Mouse (Mus musculus) neural tube, embryonic 13.5 days (tissue): ENCODE results near the gene Xrn2. TPM values are rescaled to one million over a fixed set of nuclear protein-coding genes. Genes with fewer than 3 reads are reported as not detected.

Experiments used
- ATAC-seq: fragments of 200-750 bp; cut with Nextera tagmentation; 2 replicates; pipeline ENCODE4 v1.8.0; 2017; ENCODE audit warnings: low read depth, mild to moderate bottlenecking, moderate TSS enrichment, moderate library complexity
- H3K27ac ChIP-seq: fragments of 300-500 bp; sonication (generic); replicated peaks from 2 replicates; pipeline ENCODE4 v1.5.1; 2015; ENCODE audit warnings: moderate library complexity, mild to moderate bottlenecking, inconsistent platforms
- H3K27me3 ChIP-seq: fragments of 300-500 bp; sonication (generic); 2 replicates; pipeline ENCODE4 v1.6.1; 2015; ENCODE audit warnings: mild to moderate bottlenecking, inconsistent platforms
- H3K36me3 ChIP-seq: fragments of 300-500 bp; sonication (generic); 2 replicates; pipeline ENCODE4 v1.6.1; 2015; ENCODE audit warnings: mild to moderate bottlenecking, inconsistent platforms
- H3K4me1 ChIP-seq: fragments of 300-500 bp; sonication (generic); replicated peaks from 2 replicates; pipeline ENCODE4 v1.6.1; 2015; ENCODE audit warnings: inconsistent platforms
- H3K4me2 ChIP-seq: fragments of 300-500 bp; sonication (generic); 2 replicates; pipeline ENCODE4 v1.6.1; 2015; ENCODE audit warnings: inconsistent platforms, mild to moderate bottlenecking, moderate library complexity
- H3K4me3 ChIP-seq: fragments of 300-500 bp; sonication (generic); 2 replicates; pipeline ENCODE4 v1.5.1; 2015; ENCODE audit warnings: mild to moderate bottlenecking, inconsistent platforms
- H3K9ac ChIP-seq: fragments of 300-500 bp; sonication (generic); 2 replicates; pipeline ENCODE4 v1.6.1; 2015; ENCODE audit warnings: moderate library complexity, mild to moderate bottlenecking, inconsistent platforms
- H3K9me3 ChIP-seq: fragments of 300-500 bp; sonication (generic); 2 replicates; pipeline ENCODE4 v1.6.1; 2016; ENCODE audit warnings: inconsistent platforms
- WGBS: fragments of 180-500 bp; shearing (Covaris S2); methylation state at CpG from one replicate; pipeline ENCODE4 v1.1.7; 2015; 5-methylcytosine and 5-hydroxymethylcytosine counted together
- polyA plus RNA-seq: library from polyadenylated mRNA; unstranded; fragments of >200 nt; fragmentation: Nextera tagmentation; extraction: Ambion mirVana; gene quantifications from 2 replicates; pipeline ENCODE4 v1.2.1, GENCODE M21; 2015

Gene Xrn2
- polyA plus RNA-seq, 1 experiment from 2014 or later: 73.1 TPM

- peak; percentile 47; the same call in 1 of the 2 replicates for ATAC-seq
These were observed 56.3 kb downstream of the Xrn2 start for GRCm38 (mm10) chr2:147069077-147069476.

GRCm38 (mm10) chr2:147070305-147070704 lies 57.5 kb downstream of the Xrn2 start:
- Histone ChIP-seq H3K4me2 (no peak overlapping the region), H3K27me3 (no peaks in the 10 kb centered on the region), H3K9ac (no peak overlapping the region), H3K9me3 (no peaks in the 10 kb centered on the region), H3K4me1 (peaks cover 8% of the 10 kb centered on the region; the same call in 1 of the 2 replicates), H3K36me3 (peaks cover 23% of the 10 kb centered on the region), H3K27ac (no peak overlapping the region), H3K4me3 (no peak overlapping the region)
- ATAC-seq: no peak
- WGBS: 91% methylated on average over 1 of the region's 1 CpGs

More at GRCm38 (mm10) chr2:147069077-147069476, 56.3 kb downstream of the Xrn2 start:
- Histone ChIP-seq H3K9ac (no peak overlapping the region), H3K4me1 (peaks cover 8% of the 10 kb centered on the region; the same call in 1 of the 2 replicates), H3K27me3 (no peaks in the 10 kb centered on the region), H3K4me3 (no peak overlapping the region), H3K36me3 (peaks cover 23% of the 10 kb centered on the region), H3K4me2 (no peak overlapping the region), H3K27ac (no peak overlapping the region), H3K9me3 (no peaks in the 10 kb centered on the region)
- WGBS: 4% methylated on average over 1 of the region's 1 CpGs

- 64% methylated on average over 2 of the region's 2 CpGs for WGBS
- H3K4me3 ChIP-seq: no peak overlapping the region
- ATAC-seq: no peak
- peaks cover 34% of the 10 kb centered on the region for H3K36me3 ChIP-seq
- H3K27ac ChIP-seq: no peak overlapping the region
- H3K4me1 ChIP-seq: peaks cover 7% of the 10 kb centered on the region; the same call in 1 of the 2 replicates
- no peaks in the 10 kb centered on the region for H3K9me3 ChIP-seq
- peaks cover 9% of the 10 kb centered on the region for H3K27me3 ChIP-seq
- H3K4me2 ChIP-seq: no peak overlapping the region
- no peak overlapping the region for H3K9ac ChIP-seq
These were observed 61.2 kb downstream of the Xrn2 start for GRCm38 (mm10) chr2:147073962-147074361.

- Histone ChIP-seq H3K4me3 (no peak overlapping the region), H3K4me1 (peaks cover 2% of the 10 kb centered on the region; the same call in 1 of the 2 replicates), H3K36me3 (peaks cover 30% of the 10 kb centered on the region), H3K9ac (no peak overlapping the region), H3K27me3 (peaks cover 13% of the 10 kb centered on the region), H3K9me3 (no peaks in the 10 kb centered on the region), H3K27ac (no peak overlapping the region), H3K4me2 (no peak overlapping the region)
- ATAC-seq: no peak
- 95% methylated on average over 4 of the region's 4 CpGs for WGBS
These were observed 61.6 kb downstream of the Xrn2 start for GRCm38 (mm10) chr2:147074399-147074798.

GRCm38 (mm10) chr2:147082391-147082790 lies 69.6 kb downstream of the Xrn2 start:
- peaks cover 16% of the 10 kb centered on the region for H3K4me1 ChIP-seq
- no peak overlapping the region for H3K4me2 ChIP-seq
- H3K36me3 ChIP-seq: 0 out of 2 replicates have a peak, but pooled peaks cover under 1% of the 10 kb centered on the region
- no peak overlapping the region for H3K4me3 ChIP-seq
- peaks cover 89% of the 10 kb centered on the region for H3K27me3 ChIP-seq
- H3K9ac ChIP-seq: no peak overlapping the region
- ATAC-seq: no peak
- H3K9me3 ChIP-seq: no peaks in the 10 kb centered on the region
- 63% methylated on average over 4 of the region's 4 CpGs for WGBS
- no peak overlapping the region for H3K27ac ChIP-seq

- under 1% methylated on average over 72 of the region's 72 CpGs for WGBS
- Histone ChIP-seq H3K27ac (no peak overlapping the region), H3K4me1 (peaks cover 16% of the 10 kb centered on the region), H3K4me3 (no peak overlapping the region), H3K27me3 (peaks cover 96% of the 10 kb centered on the region), H3K9ac (no peak overlapping the region), H3K36me3 (no peaks in the 10 kb centered on the region), H3K4me2 (no peak overlapping the region), H3K9me3 (no peaks in the 10 kb centered on the region)
- peak; percentile 52 for ATAC-seq
These were observed 70.9 kb downstream of the Xrn2 start for GRCm38 (mm10) chr2:147083471-147084365.

- no peaks in the 10 kb centered on the region for H3K36me3 ChIP-seq
- no peaks in the 10 kb centered on the region for H3K9me3 ChIP-seq
- H3K4me3 ChIP-seq: peak overlapping the region; percentile 26
- peaks cover 88% of the 10 kb centered on the region for H3K27me3 ChIP-seq
- peak overlapping the region; percentile 47 for H3K4me2 ChIP-seq
- H3K4me1 ChIP-seq: peaks cover 16% of the 10 kb centered on the region
- H3K9ac ChIP-seq: no peak overlapping the region
- H3K27ac ChIP-seq: no peak overlapping the region
- WGBS: under 1% methylated on average over 103 of the region's 106 CpGs
- peak; percentile 63 for ATAC-seq
These were observed 71.7 kb downstream of the Xrn2 start for GRCm38 (mm10) chr2:147084366-147085071.

- no peak for ATAC-seq
- under 1% methylated on average over 67 of the region's 82 CpGs for WGBS
- Histone ChIP-seq H3K9me3 (no peaks in the 10 kb centered on the region), H3K4me1 (peaks cover 16% of the 10 kb centered on the region), H3K36me3 (no peaks in the 10 kb centered on the region), H3K4me3 (peak within 1 kb of the TSS; percentile 26), H3K27ac (no peak within 1 kb of the TSS), H3K9ac (no peak within 1 kb of the TSS), H3K4me2 (peak within 1 kb of the TSS; percentile 47), H3K27me3 (peaks cover 86% of the 10 kb centered on the region)
These were observed 72.5 kb downstream of the Xrn2 start, which contains the start of gene Nkx2-4 for GRCm38 (mm10) chr2:147085072-147085870. TSS of gene Nkx2-4 (minus strand) at chr2:147085445.

- H3K9ac ChIP-seq: no peak overlapping the region
- no peak for ATAC-seq
- 5% methylated on average over 6 of the region's 6 CpGs for WGBS
- H3K27ac ChIP-seq: no peak overlapping the region
- H3K9me3 ChIP-seq: no peaks in the 10 kb centered on the region
- H3K4me1 ChIP-seq: peaks cover 16% of the 10 kb centered on the region
- no peak overlapping the region for H3K4me2 ChIP-seq
- H3K36me3 ChIP-seq: no peaks in the 10 kb centered on the region
- no peak overlapping the region for H3K4me3 ChIP-seq
- H3K27me3 ChIP-seq: peaks cover 84% of the 10 kb centered on the region
These were observed 73.1 kb downstream of the Xrn2 start for GRCm38 (mm10) chr2:147085937-147086336.

GRCm38 (mm10) chr2:147086441-147086840 lies 73.6 kb downstream of the Xrn2 start:
- no peaks in the 10 kb centered on the region for H3K9me3 ChIP-seq
- ATAC-seq: no peak
- no peak overlapping the region for H3K9ac ChIP-seq
- 12% methylated on average over 5 of the region's 5 CpGs for WGBS
- H3K27me3 ChIP-seq: peaks cover 79% of the 10 kb centered on the region
- no peak overlapping the region for H3K27ac ChIP-seq
- H3K4me3 ChIP-seq: no peak overlapping the region
- H3K4me1 ChIP-seq: peaks cover 16% of the 10 kb centered on the region
- no peaks in the 10 kb centered on the region for H3K36me3 ChIP-seq
- no peak overlapping the region for H3K4me2 ChIP-seq

- H3K27me3 ChIP-seq: no peaks in the 10 kb centered on the region
- no peak overlapping the region for H3K4me3 ChIP-seq
- WGBS: 92% methylated on average over 1 of the region's 1 CpGs
- H3K9ac ChIP-seq: no peak overlapping the region
- H3K9me3 ChIP-seq: no peaks in the 10 kb centered on the region
- no peak overlapping the region for H3K27ac ChIP-seq
- ATAC-seq: no peak
- no peak overlapping the region for H3K4me2 ChIP-seq
- H3K4me1 ChIP-seq: no peaks in the 10 kb centered on the region
- no peaks in the 10 kb centered on the region for H3K36me3 ChIP-seq
These were observed 106.9 kb downstream of the Xrn2 start for GRCm38 (mm10) chr2:147119736-147120135.
